Mouse (Mus musculus): ENCODE results near the gene Alms1.
A peak's percentile ranks its signal among the peaks of the same experiment; 100 is the strongest.
"Not testable (repeated sequence)": the region's sequence is repeated elsewhere in the genome, so short reads cannot be mapped to it uniquely, and the experiment has no call there.

The Alms1 gene

GRCm38 (mm10) chr6:85587396-85588143 is at the start of gene Alms1:
Gene Alms1, plus strand, starts transcription at chr6:85587531.
- DNase-seq: peak; percentile 93 to 96

DNA sequence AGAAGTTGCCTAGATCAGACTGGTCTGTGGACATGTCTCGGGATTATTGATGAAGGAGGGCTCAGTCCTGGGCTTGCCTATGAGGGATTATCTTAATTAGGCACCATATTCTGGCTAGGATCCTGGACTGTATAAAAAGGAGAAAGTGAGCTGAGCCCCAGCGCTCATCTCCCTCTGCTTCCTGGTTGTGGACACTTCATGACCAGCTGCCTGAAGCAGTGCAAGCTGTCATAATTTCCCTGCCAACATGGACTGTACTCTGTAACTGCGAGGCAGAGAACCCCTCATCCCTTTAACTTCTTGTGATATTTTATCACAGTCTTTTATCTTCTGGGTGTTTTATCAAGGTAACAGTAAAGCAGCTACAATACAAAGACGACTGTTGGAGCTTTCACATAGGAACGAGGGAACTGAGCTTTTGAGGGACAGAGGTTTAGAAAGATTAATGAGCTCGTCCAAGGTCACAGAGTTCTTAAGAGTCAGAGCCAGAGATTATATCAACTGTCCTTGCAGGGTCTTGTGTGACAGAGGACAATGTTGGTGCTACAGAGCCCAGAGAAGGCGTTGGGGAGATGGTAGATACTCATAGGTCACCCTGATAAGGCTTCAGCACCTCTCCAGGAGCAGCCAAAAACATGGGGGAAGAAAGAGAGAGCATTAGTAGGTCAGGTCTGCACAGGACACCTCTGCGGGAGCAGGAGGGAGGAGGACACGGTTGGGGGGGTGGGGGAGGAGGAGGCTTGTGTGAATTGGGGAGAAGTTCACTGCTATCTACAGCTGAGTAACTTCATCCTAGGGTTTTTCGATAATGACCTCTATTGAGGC is 43.8 kb upstream of the Alms1 start:
- peak; percentile 45 to 58 for DNase-seq

DNA sequence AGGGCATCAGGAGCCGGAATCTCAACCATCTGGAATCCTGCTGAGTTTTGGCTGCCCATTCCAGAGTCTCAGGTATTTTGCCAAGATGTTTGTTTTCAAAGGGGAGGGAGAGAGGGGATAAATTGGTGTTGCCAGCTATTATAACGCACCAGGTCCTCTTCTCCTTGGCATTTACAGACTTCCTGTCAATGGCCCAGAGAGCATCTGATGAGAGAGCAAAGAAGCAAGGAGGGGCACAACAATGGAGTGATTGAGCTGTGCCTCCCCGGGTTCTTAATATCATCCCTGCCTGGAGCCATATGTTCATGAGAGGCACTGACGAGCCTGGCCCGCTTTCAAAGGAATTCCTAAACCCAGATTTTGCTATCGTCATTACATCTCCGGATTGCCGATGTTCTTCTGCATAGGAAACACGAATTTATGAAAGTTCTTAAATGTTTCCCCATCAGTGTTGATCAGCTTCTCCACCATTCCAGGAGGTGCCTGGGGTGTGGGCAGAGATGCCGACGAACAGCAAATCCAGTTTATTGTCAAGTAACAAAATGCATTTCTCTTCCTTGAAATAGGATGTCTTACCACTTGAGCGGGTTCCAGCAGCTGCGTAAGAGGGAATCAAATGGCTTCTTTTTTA is 43.0 kb upstream of the Alms1 start:
- DNase-seq: peak; percentile 81 to 90

DNA sequence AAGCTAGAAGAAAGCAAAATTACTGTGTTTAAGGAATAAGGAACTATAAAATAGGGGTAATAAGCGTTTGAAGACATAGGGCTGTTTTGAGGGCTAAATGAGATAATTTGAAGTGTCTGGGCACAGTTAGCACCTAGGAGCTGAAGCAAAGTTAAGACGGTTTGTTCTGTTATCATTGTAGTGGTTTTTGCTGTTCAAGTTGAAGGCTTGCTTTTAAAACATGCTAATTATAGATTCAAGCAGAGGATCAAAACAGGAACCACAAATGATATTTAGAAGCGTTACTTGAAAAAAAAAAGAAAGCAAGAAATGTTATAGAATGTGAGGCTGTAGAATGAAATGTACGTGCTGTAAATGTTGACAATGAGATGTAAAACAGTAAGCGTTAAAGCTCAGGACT is 39.7 kb upstream of the Alms1 start:
- no peak for DNase-seq

- DNase-seq: no peak
These were observed 25.0 kb upstream of the Alms1 start for GRCm38 (mm10) chr6:85562374-85562773.

DNA sequence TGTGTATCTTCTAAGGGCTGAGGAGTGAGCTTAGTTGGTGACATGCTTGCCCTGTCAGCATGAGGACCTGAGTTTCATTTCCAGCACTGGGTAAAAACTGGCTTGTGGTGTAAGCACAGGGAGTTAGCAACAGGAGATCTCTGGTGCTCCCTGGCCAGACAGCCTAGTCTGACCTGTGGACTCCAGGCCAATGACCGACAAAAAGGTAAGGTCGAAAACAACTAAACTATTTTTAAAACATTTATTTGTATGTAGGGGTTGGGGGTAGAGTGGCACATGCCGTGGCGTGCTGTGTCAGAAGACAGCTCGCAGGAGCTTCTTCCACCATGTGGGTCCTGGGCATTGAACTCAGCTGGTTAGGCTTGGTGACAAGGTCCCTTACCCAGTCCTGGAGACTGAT is 14.5 kb upstream of the Alms1 start:
- DNase-seq: no peak

DNA sequence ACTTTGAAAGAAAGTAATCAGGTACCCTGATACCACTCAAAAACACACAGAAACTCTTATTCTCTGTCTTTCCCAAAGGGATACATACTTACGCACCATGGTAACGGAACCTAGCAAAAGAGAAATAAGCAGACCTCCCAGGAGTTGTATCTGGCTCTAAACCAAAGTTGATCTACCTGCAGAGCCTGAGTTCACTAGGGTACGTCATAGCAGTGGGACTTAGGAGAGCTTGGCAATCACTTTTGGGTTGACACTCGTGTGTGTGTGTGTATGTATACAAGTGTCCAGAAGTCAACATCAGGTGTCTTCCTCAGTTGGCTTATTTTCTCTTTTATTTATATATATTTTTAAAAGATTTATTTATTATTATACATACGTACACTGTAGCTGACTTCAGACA is 5.6 kb upstream of the Alms1 start:
- no peak for DNase-seq

DNA sequence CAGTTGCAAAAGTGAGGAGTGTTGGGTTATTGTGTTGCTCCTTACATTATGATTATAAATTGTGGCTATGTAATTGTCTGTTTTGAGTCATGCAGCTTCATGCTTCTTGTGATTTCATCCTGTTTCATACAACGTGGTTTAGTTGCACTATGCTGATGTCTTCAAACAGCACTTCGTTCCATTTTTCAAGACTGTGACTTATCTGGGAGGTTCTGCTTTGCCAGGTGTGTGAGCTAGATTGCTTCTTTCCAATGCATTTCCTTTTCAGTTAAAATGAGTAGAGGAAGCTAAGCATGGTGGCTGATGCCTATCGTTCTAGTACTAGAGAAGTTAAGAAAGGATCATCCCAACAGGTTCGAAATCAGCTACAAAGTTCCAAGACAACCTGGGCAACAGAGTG is 2.7 kb upstream of the Alms1 start:
- DNase-seq: no peak

DNA sequence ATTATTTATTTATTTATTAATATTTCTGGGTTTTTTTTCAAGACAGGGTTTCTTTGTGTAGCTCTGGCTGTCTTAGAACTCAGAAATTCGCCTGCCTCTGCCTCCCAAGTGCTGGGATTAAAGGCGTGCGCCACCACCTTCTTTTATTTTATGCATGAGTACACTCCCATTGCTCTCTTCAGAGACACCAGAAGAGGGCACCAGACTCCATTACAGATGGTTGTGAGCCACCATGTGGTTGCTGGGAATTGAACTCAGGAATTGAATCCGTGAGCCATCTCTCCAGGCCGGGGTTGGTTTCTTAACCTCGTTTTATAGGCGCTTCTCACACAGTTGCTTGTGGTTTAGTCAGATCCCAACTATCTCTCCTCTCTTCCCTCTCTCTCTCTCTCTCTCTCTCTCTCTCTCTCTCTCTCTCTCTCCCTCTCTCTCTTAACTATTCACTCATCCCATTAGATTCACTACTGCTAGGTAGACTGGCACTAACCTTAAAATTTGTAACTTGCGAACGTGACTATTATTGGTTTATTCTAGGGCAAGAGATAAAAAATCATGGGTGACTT is 445 bp upstream of the Alms1 start:
- peak; percentile 16 to 42 for DNase-seq

- DNase-seq: peak in 1 of 2 experiments; percentile 35
These were observed 833 bp downstream of the Alms1 start for GRCm38 (mm10) chr6:85588164-85588563.

DNA sequence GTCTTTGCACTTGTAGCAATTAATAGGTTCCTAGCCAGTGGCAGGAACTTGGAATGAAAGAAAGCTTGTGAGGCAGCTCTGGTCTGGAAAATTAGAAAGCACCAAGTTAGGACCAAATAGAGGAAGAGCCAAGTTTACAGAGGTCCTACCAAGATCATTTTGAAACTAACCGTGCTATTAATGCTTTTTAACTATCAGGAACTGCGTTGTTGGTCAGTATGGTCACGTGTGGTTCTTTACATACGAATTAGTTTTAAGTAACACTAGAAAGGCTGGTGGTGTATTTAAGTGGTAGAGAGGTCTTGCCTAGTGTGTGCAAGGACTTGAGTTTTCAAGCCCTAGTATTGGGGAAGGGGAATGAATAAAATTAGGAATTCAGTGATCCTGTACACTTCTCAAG is 1.2 kb downstream of the Alms1 start:
- no peak for DNase-seq

GRCm38 (mm10) chr6:85590116-85590515 is 2.8 kb downstream of the Alms1 start:
- DNase-seq: no peak

DNA sequence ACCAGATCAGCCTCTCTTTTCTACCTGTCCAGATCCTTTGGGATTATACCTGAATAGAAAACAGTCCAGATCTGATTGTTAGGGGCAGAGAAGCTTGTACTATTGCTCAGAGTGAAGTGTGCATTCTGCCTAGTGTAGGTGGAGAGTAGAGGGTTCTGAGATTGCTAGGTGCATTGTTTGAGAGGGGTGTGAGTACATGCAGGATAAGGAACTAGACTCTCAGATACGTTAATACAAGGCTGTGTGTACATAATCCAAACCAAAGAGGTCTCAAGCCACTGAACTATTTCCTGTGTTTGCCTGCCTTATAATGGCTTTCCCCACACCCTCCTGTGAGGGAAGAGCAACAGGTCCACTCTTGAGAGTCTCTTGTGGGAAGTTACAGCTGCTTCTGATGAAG is 12.0 kb downstream of the Alms1 start:
- no peak for DNase-seq

- no peak for DNase-seq
These were observed 23.2 kb downstream of the Alms1 start for GRCm38 (mm10) chr6:85610511-85610910.

DNA sequence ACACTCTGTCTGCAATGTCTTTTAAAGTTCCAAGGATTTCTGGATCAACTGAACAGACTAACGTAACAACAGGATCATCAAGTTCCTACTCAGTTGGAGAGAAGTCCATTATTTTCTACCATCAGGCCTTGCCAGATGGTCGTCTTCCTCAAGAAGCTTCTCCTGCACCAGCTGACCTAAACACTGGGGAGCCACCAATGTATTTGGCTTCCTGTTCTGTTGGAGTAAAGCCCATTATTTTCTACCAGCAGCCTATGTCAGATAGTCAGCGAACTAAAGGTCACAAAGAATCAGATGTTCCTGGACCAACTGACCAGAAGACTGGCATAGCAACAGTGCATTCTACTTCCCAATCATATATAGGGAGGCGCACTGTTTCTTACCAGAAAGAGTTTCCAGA is 33.5 kb downstream of the Alms1 start:
- peak; percentile 14 to 42 for DNase-seq

DNA sequence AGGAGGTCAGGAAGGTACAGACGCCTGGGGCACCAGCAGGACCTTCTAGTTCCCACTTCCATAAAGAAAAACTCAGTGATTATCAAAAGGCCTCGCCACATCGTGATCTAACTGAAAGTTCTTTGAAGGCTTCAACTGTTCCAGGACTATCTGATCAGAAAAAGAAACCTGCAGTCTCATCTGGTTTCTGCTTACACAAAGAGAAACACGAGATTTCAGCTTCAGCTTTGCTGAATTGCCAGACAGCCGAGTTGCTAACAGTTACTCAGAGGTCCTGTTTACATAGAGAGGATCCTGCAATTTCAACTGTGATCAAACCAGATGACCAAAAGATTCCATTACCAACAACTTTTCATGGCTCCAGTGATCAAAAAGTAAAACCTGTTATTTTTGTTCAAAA is 34.3 kb downstream of the Alms1 start:
- no peak for DNase-seq

DNA sequence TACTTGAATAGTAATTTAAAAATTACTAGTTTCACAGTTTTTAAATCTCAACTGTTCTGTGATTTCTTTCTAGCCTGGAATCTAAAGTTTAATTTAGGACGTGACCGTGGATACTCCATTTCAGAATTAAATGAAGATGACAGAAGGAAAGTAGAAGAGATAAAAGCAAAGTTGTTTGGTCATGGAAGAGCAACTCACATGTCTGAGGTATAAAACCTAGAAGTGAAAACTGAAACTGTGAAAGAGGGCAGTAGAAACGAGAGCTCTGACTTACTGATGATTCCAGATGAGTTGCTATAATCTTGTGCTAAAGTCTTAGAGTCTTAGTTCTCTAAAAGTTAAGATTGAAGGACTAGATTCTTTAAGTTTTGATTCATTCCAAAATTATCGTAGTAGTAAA is 37.2 kb downstream of the Alms1 start:
- DNase-seq: no peak

DNA sequence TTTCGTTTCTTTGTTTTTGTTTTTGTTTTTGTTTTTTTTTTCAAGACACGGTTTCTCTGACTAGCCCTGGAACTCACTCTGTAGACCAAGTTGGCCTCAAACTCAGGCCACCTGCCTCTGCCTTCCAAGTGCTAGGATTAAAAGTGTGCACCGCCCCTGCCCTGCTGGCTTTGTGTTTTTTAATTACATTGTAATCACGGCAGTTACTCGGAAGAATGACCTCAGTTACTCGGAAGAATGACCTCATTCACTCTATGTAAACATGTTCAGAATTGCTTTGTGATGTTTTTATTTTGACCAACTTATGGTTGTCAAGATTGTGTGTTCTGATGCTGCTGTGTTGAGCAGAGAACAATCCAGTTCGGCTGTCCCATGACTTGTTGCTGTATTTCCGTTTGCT is 45.8 kb downstream of the Alms1 start:
- DNase-seq: no peak

- DNase-seq: no peak
These were observed 65.9 kb downstream of the Alms1 start for GRCm38 (mm10) chr6:85653244-85653643.

GRCm38 (mm10) chr6:85701943-85702342 is 114.6 kb downstream of the Alms1 start:
- peak in 1 of 2 experiments; percentile 4 for DNase-seq

DNA sequence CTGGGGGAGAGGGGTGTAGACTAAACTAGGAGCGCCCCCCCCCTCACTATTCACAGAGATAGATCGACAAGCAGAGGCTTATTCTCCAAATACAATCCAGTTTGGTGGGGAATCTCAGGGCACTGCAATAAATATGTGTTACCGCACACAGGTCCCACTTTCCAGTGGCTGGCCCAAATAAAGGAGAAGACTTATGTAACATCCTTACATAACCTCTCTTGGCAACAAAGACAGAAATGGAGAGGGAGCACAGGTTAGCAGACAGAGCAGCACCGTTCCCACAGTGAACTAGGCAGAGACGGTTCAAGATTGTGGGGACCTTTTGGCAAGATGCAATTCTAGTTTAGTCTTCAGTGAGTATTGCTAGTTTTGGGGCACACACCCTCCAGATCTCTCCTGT is 121.9 kb downstream of the Alms1 start:
- peak in 1 of 2 experiments; percentile 15 for DNase-seq

DNA sequence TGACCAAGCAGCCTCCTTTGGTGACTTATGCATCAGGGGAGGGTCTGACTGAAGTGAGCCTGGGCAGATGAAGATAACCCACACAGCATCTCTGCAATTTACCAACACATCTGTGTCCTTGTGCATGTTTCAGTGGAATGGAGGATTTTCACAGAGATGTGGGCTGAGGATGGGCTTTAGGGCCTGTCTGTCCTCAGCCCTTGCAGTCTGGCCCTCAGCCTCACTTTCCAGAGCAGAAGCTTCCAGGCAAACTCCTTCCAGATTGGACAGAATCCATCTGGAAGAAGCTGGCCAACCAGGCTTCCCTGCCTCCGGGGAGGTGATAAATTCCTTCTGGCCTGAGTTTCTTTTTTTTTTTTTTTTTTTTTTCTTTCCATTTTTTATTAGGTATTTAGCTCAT is 122.3 kb downstream of the Alms1 start:
- not testable (repeated sequence) for DNase-seq

DNA sequence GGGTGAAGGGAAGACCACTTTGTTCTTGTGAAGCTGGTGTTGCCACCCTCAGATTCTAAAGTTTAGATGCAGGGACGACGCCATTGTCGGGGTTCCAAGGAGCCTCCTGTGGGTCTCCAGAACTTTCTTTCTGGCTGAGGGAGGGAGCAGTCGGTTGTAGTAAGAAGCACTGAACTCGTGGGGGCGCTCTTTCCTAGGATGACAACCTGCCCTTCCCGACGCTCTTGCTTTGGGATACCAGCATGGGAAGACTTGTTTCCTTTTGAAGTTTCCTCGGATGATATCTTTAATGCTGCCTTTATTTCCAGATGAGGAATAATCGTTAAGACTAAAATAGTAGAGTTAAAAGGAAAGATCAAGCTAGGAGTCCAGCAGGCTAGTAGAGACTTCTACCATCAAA is 125.8 kb downstream of the Alms1 start, which contains the start of gene Nat8f7:
TSS of gene Nat8f7 (minus strand) at position 101 of the 400 bp plus-strand sequence.
- not testable (repeated sequence) for DNase-seq

Data from cerebellum, postnatal 36 days (tissue).